Mouse (Mus musculus): Measurements from ENCODE around the gene Fosl1. TPM values are rescaled to one million over a fixed set of nuclear protein-coding genes. Genes with fewer than 3 reads are reported as not detected.

Gene Fosl1
- polyA plus RNA-seq (2012) = 24.1 and 26.4 TPM in 2 replicates

DNA sequence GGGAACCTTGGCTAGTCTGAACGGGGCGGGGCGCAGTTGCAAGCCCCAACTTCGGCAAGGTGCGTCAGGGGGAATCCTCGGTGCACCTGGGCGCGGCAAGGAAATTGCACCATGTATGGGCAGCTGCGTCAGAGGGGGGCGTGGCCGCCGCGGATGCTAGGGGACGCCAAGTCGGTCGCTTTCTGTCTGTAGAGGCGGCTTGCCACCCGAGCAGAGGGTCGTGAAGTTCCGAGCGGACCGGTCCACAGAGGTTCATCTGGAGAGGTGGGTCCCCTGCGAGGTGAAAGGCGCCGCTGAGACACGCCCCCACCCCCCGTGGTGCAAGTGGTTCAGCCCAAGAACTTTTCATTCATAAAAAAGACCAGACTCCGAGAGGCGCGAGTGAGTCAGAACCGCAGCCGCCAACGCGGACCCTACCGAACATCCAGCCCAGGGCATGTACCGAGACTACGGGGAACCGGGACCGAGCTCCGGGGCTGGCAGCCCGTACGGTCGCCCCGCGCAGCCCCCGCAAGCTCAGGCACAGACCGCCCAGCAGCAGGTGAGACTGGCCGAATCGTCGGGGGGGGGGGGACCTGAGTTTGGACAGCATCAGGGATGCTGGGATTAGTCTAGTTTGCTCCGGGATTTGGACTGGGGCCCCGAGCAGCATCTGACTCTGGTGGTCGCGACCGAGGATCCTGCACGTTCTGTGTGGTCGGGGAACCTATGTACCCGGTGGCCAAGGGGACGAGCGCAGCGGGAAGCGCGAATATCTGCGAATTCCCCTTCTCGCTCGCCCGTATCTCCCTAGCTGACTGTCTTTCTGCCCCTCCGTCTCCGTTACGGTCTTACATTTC, at the start of gene Fosl1:
Gene Fosl1, plus strand, starts transcription at position 33 of the 839 bp plus-strand sequence.

GRCm38 (mm10) chr19:5402293-5402692, 45.1 kb upstream of the Fosl1 start, which contains the start of gene Tsga10ip:
Gene Tsga10ip (minus strand): TSS chr19:5402526.

DNA sequence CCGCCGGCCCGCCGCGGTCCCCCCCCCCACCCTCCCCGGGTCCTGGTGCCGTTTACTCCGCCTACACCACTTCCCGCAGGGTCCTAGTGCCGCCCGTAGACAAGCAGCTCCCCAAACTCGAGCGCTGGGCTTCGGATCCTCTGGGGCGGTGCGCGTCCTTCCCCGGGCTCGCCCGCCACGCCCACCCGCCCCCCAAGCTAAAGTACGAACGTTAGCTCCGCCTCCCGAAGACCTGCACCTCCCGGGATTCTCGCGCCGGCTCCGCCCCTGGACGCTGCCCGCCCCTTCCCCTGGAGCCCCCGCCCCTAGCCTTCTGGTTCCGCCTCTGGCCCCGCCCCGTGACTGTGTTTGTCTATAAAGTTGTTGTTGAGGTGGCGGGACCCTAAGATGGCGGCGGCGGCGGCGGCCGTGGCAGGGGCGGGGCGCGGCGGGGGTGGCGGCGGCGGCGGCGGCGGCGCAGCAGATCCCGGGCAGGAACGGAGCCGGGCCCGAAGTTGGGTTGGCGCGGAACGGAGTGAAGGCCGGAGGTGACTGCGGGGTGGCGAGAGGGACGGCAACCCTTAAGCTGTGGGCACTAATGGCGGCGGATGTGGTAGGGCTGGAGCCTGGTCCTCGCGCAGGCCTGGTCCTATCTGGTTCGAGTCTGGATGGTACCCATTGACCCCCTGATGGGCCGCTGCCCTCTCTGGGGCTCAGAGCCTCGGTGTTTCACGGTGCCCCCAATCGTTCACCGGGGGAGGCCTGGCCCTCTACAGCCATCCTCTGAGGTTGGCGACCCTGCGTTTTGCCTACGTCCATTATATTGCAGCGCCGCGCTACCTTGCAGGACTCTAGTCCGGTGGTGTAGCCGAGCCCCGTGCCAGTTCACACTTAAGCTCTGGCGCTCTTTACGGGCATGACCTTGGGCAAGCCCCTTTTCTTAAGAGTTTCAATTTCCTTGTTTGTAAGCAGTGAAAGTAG, 22.3 kb upstream of the Fosl1 start, which contains the start of the genes Drap1 and AI837181:
Gene Drap1, minus strand, starts transcription at position 198 of the 960 bp plus-strand sequence.
Gene AI837181, plus strand, starts transcription at position 363 of the 960 bp plus-strand sequence.

GRCm38 (mm10) chr19:5457746-5458442, 10.5 kb downstream of the Fosl1 start, which contains the start of gene Ccdc85b:
Gene Ccdc85b (minus strand): TSS chr19:5457894.

DNA sequence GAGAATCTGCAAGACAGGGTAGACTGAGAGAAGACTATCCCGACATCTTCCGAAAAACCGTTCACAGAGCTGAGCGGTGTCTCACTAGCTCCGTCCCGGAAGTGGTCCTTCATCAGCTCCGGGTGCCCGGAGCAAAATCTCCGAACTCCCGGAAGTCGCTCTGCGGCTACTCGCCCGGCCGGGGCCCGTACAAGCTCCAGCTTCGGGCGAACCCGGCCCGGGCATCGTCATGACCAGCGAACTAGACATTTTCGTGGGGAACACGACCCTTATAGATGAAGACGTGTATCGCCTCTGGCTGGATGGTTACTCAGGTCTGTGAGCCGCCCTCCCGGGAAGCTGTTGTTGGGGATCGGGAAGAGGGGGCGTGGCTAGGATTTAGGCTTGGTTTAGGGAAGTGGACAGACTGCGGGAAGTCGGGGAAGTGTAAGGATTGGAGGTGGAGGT, 13.1 kb downstream of the Fosl1 start, which contains the start of gene Fibp:
Gene Fibp, plus strand, starts transcription at position 151 of the 447 bp plus-strand sequence.

GRCm38 (mm10) chr19:5468374-5468773, 21.0 kb downstream of the Fosl1 start, which contains the start of gene Ctsw:
Gene Ctsw (minus strand): TSS chr19:5468507.

GRCm38 (mm10) chr19:5473720-5474119, 26.4 kb downstream of the Fosl1 start, which contains the start of gene Efemp2:
Gene Efemp2 (plus strand): TSS chr19:5473954.

GRCm38 (mm10) chr19:5487768-5488550, 40.6 kb downstream of the Fosl1 start, which contains the start of gene Mus81:
Gene Mus81 (minus strand): TSS chr19:5488402.

DNA sequence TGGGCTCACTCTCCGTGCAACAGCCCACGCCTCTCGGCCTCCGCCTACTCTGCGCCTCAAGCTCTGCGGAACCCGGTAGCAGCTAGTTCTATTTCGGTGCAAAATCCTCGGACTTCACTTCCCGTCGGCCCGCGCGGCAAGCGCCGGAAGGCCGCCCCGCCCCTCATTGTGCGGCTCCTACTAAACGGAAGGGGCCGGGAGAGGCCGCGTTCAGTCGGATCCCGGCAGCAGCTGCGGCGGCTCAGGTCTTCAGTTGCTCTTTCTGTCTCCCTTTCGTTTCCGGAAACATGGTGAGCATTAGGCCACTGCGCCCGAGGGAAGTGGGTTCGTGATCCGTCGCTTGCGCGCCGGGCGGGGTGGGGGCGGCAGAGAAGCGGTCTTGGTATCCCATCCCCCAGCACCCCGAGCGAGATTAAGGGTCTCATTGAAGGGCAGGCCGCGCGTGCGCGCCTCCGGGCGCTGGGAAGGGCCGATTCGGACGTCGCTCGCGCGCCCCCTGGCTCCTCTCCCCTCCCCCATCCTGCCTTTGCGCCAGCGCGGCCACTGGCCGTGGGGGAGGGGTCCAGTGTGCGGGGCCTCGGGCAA, 43.1 kb downstream of the Fosl1 start, which contains the start of gene Cfl1:
Gene Cfl1, plus strand, starts transcription at position 143 of the 585 bp plus-strand sequence.

GRCm38 (mm10) chr19:5503687-5504086, 56.3 kb downstream of the Fosl1 start, which contains the start of gene 1700020D05Rik:
Gene 1700020D05Rik (minus strand): TSS chr19:5503787.

Other genes with a start within 250 kb of the Fosl1 start
- 28.6 and 34.9 TPM in 2 replicates for gene Pacs1, start 174.4 kb upstream of the Fosl1 start, polyA plus RNA-seq (2012)
- gene Sf3b2, start 152.1 kb upstream of the Fosl1 start, polyA plus RNA-seq (2012) = 327 and 332 TPM in 2 replicates
- gene Gal3st3, start 149.2 kb upstream of the Fosl1 start, polyA plus RNA-seq (2012) = not detected in 2 replicates
- not detected in 2 replicates for gene Catsper1, start 111.8 kb upstream of the Fosl1 start, polyA plus RNA-seq (2012)
- gene Cst6, start 98.0 kb upstream of the Fosl1 start, polyA plus RNA-seq (2012) = 0.10 and 0.16 TPM in 2 replicates
- 80.0 and 86.0 TPM in 2 replicates for gene Eif1ad, start 80.8 kb upstream of the Fosl1 start, polyA plus RNA-seq (2012)
- gene Banf1, start 80.4 kb upstream of the Fosl1 start, polyA plus RNA-seq (2012) = 239 and 280 TPM in 2 replicates
- gene Sart1, start 58.8 kb upstream of the Fosl1 start, polyA plus RNA-seq (2012) = 170 and 280 TPM in 2 replicates
- gene Tsga10ip, start 45.0 kb upstream of the Fosl1 start, polyA plus RNA-seq (2012) = 0.61 and 1.2 TPM in 2 replicates
- gene Drap1, start 22.6 kb upstream of the Fosl1 start, polyA plus RNA-seq (2012) = 476 and 605 TPM in 2 replicates
- 69.9 and 80.4 TPM in 2 replicates for gene AI837181, start 22.4 kb upstream of the Fosl1 start, polyA plus RNA-seq (2012)
- 11.6 and 13.9 TPM in 2 replicates for gene Ccdc85b, start 10.3 kb downstream of the Fosl1 start, polyA plus RNA-seq (2012)
- 133 and 139 TPM in 2 replicates for gene Fibp, start 13.1 kb downstream of the Fosl1 start, polyA plus RNA-seq (2012)
- 0.66 and 0.91 TPM in 2 replicates for gene Ctsw, start 21.0 kb downstream of the Fosl1 start, polyA plus RNA-seq (2012)
- 0.29 and 0.65 TPM in 2 replicates for gene Efemp2, start 26.4 kb downstream of the Fosl1 start, polyA plus RNA-seq (2012)
- gene Mus81, start 40.9 kb downstream of the Fosl1 start, polyA plus RNA-seq (2012) = 35.9 and 39.4 TPM in 2 replicates
- 937 and 1,300 TPM in 2 replicates for gene Cfl1, start 42.9 kb downstream of the Fosl1 start, polyA plus RNA-seq (2012)
- 0.09 and 0.13 TPM in 2 replicates for gene 1700020D05Rik, start 56.2 kb downstream of the Fosl1 start, polyA plus RNA-seq (2012)
- gene Snx32, start 63.0 kb downstream of the Fosl1 start, polyA plus RNA-seq (2012) = 1.4 and 1.8 TPM in 2 replicates
- 0.15 and 0.43 TPM in 2 replicates for gene Ovol1, start 113.1 kb downstream of the Fosl1 start, polyA plus RNA-seq (2012)
- 13.8 and 24.3 TPM in 2 replicates for gene Ap5b1, start 120.5 kb downstream of the Fosl1 start, polyA plus RNA-seq (2012)
- 428 and 481 TPM in 2 replicates for gene Rnaseh2c, start 154.3 kb downstream of the Fosl1 start, polyA plus RNA-seq (2012)
- 72.7 and 88.5 TPM in 2 replicates for gene Kat5, start 162.7 kb downstream of the Fosl1 start, polyA plus RNA-seq (2012)
- 186 and 217 TPM in 2 replicates for gene Rela, start 189.9 kb downstream of the Fosl1 start, polyA plus RNA-seq (2012)
- 234 and 255 TPM in 2 replicates for gene Sipa1, start 216.2 kb downstream of the Fosl1 start, polyA plus RNA-seq (2012)
- gene Map3k11, start 241.2 kb downstream of the Fosl1 start, polyA plus RNA-seq (2012) = 229 and 246 TPM in 2 replicates
- gene Pcnx3, start 241.4 kb downstream of the Fosl1 start, polyA plus RNA-seq (2012) = 233 and 270 TPM in 2 replicates

All from megakaryocyte-erythroid progenitor cell, adult 5 weeks (primary cell).